Mouse (Mus musculus) myocyte (in vitro differentiated cells): ENCODE results near the gene Anks1b.

Experiments
- MAX ChIP-seq: IDR thresholded peaks from one replicate; pipeline ENCODE4 v1.6.1; 2011; ENCODE audit warnings: low read depth, mild to moderate bottlenecking, control low read depth
- MYOG ChIP-seq, 3 experiments: IDR thresholded peaks; one replicate each; pipeline ENCODE4 v1.6.1; 2011; ENCODE audit warnings: control low read depth in 2 of 3, low read depth in 2 of 3, mild to moderate bottlenecking in 2 of 3; ENCODE audit not compliant: insufficient read length in 2 of 3, control insufficient read depth in 1 of 3, insufficient read depth in 1 of 3
- POLR2A ChIP-seq: IDR thresholded peaks from one replicate; pipeline ENCODE4 v1.6.1; 2011; ENCODE audit warnings: low read depth, mild to moderate bottlenecking, control low read depth, moderate library complexity; ENCODE audit not compliant: insufficient read length
- POLR2AphosphoS2 ChIP-seq: IDR thresholded peaks from one replicate; pipeline ENCODE4 v1.6.1; 2011; ENCODE audit warnings: low read depth, control low read depth; ENCODE audit not compliant: insufficient read length

- TF ChIP-seq MYOG (IDR thresholded peaks at IDR 0.05; ENCODE audit: control insufficient read depth in 1 of 3, insufficient read depth in 1 of 3, insufficient read length in 2 of 3, low read depth in 2 of 3) (no peak), POLR2AphosphoS2 (no peak), POLR2A (no peak), MAX (no peak)
Measured at GRCm38 (mm10) chr10:90507561-90507960, 634.3 kb downstream of the Anks1b start.
